Mouse (Mus musculus): ENCODE measurements around the gene Nop53. TPM values are rescaled to one million over a fixed set of nuclear protein-coding genes. Genes with fewer than 3 reads are reported as not detected.

Gene Nop53
- polyA plus RNA-seq, 2 experiments from 2014 or later = 244 to 324 TPM

DNA sequence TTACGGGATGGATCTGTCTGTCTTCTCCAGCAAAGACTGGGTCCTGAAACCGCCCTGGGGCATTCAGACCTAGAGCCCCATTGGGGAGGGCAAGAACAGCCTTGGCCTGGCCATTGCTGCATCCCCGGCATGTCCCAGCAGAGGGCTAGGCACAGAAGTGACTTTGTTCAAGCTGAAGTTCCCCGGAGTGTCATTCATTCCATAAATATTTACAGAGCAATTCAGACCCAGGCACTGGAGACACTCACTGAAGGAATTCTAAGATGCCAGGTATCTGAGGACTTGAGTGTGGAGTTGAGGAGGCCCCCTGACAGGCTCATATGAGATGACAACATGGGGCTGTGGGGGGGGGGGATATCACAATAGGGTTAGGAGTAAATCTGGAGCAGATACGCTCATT is 10.3 kb upstream of the Nop53 start:
- no peak for ATAC-seq

DNA sequence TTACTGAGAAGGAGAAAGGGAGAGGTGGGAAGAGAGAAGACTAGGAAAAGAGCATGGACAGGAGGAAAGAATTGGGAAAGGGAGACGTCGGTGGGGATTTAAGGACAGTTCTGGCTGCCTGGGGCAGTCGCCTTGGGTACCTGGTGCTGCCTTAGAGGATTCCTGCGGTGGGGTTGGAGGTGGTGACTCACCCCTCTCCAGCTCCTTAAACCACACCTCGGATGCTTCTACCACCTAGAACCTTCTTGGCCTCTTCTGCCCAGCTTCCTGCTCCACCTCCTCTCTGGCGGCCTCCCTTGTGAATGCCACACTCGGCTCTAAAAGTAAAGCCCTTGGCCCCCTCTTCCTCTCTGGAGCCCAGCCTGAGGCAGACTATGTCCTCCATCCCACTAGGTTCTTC is 9.6 kb upstream of the Nop53 start:
- no peak for ATAC-seq

DNA sequence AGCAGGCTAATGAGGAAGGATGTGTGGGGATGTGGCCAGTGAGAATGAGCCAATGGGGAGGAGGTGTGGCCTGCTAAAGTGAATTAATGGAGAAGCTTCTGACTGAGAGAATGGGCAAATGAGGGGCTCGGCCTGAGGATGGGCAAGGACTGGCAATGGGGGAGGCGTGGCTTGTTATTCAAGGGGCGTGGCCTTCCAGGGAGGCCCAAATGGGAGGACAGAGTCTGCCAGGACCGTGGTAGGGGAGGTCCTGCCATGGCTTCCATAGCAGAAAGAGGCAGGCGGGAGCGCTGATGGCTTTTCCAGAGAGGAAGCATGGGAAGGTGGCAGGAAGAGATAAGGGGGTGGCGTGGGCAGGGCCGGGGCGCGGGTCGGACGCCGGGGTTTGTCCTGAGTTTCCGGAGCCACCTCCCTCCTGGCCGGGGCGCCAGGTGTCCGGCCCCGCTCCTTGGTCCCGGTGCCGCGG is 9.1 kb upstream of the Nop53 start:
- no peak for ATAC-seq

DNA sequence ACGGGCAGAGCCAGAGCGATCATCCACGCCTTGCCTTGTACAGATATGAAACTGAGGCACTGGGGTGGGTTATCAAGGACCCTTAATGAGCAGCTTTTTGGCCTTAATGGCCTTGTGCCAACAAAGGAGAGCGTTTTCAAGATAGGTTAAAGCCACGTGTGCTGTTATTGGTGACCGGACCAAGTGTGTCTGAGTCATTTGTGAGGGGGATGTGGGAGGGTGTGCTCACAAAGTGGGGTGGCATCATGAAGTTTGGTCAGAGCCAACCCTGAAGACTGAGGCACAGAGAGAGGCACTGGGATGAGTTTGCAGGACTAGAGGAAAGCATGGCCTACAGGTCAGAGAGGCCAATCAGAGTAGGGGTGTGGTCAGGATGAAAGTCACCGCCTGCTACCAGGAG is 8.6 kb upstream of the Nop53 start:
- ATAC-seq = no peak

DNA sequence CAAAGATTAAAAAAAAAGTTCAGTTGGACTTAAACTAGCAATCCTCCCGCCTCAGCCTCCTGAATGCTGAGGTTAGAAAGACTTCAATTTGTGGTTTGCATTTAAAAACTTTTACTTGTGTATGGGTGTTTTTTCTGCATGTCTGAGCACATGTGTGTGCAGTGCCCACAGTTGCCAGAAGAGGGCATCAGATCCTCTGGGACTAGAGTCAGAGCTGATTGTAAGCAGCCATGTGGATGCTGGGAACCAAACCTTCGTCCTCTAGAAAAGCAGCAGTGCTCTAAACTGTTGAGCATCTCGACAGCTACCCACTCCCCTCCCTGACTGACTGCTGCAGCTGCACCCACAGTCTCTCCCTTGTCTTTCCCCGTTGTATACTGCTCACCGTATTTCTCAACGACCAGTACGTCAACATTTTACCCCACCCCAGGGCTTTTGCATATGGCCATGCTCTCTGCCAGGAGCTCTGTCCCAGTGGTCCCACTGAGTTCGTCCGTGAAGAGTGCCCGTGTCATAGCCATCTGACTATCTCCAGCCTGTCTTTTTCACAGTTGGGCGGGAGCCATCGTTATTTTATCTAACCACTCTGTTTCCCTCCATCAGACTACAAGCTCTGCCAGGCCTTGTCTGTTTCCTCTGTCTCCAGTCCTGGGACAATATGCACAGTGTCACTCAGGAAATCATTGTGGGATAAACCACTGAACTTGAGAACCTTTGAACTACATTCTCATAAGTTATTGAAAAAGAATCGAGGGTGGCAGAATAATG is 7.6 kb upstream of the Nop53 start:
- ATAC-seq = no peak

DNA sequence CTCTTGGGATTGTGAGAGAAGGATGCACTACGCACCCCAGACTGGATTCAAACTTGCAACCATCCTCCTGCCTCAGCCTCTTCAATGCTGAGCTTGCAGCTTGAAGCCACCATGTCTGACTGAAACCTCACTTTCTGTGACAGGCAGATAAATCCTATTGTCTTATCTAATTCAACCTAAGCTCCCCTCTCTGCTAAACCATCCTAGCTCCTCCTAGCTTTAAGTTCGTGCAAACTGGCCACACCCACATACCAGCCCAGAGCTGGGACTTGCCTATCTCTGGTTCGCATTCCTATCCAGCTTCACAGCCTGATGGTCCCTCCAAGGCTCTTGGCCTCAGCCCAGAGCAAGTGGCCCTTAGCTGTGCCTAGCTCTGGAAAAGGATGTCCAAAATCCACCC is 6.5 kb upstream of the Nop53 start:
- no peak for ATAC-seq

DNA sequence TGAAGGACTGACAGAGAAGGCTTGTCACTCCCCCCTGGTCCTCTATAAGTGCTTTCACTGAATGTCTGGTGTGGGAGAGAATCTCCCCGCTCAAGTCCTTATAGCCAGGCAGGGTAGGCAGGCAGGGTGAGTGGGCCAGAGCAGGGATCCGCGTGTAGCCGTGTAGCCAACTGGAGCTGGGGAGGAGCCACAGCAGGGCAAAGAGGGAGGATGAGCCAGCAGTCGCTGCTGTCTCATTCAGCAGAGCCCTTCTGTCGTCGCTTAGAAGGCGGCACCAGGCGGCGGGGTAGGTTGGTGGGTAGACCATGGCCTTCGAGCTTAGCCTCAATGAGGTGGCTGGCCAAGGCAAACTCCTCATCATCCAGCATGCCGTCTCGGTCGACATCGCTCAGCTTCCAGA is 4.1 kb upstream of the Nop53 start:
- ATAC-seq = no peak

DNA sequence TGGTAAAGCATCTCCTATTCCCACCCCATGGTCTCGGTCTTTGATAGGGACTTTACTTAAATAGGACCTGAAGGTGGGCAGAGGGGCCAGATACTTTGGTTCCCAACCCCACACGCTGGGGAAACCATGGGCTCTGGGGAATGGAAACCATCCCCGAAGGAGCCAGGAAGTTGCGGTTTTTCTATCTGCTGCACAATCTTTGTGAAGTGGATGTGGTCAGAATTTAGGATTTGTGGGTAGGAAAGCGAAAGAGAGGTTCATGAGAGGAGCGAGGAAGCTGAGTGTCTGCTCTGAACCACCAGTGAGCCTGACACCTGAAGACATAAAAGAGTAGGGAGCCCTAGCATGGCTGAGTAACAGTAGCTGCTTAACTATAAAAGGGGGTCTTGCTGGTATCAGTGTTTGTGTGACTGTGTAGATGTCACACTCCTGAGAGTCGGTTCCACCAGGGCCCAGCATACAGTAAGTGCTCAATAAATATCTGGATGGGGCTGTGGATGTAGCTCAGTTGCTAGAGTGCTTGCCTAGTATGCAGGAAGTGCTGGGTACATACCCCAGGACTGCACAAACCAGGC is 3.4 kb upstream of the Nop53 start:
- ATAC-seq = peak; percentile 15

DNA sequence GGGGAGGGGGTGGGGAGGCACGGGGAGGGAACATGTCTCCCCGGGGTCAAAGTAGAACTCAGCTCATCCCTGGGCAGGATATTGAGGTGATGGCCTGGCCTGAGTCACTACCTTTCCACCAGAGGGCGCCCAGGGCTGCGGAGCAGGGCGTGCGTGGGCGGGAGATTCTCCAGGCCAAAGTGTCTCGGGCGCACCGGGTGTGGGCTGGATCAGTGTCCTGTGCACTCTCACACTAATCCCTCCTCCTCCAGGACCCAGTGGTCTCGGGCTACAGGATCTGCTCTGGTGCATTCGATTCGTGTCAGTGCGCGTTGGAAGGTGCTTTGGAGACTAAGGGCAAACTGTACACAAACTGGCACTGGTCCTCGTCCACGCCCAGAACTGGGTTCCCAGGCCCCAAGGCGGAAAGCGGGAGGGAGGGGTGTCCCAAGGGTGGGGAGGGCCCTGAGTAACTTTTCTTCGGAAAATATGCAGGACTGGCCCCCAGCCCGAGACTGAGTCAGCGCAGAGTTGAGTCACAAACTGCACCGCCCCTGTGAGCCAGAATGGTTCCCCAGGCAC is 2.6 kb upstream of the Nop53 start:
- ATAC-seq = peak; percentile 36

DNA sequence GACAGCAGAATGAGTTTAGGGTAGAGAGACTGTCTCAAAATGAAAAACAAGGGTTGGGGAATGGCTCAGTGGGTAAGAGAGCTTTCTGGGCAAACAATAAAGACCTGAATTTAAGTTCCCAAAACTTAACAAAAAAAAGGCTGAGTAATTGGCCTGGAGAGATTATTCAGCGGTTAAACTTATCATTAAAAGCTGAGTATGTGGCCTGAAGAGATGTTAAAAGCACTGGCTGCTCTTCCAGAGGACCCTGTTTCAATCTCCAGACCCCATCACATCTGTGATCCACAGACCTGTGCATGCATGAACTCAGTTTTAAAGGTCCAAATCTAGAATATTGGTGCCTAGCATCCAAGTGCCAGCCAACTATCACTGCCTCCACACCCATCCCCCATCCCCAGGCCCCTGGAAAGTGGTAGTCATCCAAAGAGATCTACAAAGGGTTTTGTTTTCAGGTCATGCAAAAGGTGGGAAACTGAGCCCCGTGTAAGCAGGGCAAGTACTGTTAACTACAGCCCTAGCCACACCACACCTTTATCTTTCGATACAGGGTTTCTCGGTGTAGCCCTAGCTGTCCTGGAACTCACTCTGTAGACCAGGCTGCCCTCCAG is 1.9 kb upstream of the Nop53 start:
- no peak for ATAC-seq

DNA sequence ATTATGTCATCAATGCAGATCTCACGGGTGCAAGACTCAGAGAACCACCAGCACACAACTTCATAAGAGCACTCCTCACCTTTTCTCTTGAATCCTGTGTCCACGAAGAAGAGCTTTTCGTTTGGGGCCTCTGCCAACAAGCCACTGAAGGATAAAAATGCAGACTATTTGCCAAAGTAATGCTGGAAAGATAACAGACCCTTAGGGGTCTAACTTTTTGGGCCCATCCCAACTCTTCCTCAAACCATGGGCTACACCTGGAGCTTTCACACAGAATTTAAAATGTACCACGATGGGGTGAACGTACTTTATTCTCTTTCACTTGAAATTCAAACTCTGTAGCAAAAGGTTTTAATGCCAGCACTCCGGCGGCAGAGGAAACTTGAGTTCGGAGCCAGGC is 663 bp downstream of the Nop53 start:
- no peak for ATAC-seq

DNA sequence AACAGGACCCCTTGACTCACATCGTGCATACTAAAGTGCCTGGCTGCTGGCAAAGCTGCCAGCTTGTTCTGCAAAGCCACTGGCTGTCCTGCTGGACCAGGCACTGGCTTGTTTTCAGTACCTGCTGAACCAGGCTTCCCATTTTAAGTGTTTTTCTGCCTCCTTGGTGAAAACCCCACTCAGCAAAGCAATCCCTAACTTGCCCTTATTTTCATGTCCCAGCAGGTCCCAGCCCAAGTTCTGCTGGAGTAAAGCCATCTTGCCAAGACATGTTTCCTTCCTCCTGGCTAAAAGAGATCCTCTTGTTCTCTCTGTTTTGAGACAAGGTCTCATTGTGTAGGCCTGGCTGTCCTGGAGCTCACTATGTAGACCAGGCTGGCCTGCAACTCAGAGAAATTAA is 1.6 kb downstream of the Nop53 start:
- ATAC-seq = no peak

DNA sequence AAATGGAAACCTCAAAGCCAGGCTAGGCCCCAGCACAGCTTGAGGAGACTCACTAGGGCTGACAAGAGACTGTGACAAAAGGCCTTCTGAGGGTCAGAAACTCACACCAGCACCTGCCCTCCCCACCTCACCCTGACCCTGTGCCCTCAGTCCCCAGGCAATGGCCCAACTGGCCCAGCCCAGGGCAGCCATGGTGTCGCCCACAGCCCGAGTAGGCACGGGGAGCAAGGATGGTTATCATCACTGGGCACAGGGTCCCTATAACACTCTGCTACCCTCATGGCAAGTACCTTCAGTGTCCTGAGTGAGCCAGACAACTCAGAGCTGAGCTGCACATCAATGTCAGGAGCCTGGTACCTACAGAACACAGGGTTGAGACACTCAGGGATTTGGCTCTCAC is 7.3 kb downstream of the Nop53 start:
- no peak for ATAC-seq

DNA sequence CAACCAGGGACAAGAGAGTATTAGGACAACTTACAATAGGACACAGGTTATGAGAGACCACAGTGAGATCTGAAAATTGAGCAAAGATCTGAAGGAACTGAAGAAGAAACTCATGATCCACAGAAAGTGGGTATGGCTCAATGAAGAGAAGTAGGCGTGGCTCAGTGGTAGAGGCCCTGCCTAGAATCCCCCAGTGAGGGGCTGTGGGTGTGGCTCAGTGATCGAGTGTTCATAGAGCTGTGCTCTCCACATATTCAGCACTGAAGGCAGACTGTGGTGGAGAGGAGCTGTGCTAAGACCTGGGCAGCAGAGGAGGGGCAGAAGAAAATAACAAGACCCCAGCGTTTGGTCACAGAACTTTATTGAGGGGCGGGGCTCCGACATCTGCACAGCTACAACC is 8.4 kb downstream of the Nop53 start:
- ATAC-seq = no peak

DNA sequence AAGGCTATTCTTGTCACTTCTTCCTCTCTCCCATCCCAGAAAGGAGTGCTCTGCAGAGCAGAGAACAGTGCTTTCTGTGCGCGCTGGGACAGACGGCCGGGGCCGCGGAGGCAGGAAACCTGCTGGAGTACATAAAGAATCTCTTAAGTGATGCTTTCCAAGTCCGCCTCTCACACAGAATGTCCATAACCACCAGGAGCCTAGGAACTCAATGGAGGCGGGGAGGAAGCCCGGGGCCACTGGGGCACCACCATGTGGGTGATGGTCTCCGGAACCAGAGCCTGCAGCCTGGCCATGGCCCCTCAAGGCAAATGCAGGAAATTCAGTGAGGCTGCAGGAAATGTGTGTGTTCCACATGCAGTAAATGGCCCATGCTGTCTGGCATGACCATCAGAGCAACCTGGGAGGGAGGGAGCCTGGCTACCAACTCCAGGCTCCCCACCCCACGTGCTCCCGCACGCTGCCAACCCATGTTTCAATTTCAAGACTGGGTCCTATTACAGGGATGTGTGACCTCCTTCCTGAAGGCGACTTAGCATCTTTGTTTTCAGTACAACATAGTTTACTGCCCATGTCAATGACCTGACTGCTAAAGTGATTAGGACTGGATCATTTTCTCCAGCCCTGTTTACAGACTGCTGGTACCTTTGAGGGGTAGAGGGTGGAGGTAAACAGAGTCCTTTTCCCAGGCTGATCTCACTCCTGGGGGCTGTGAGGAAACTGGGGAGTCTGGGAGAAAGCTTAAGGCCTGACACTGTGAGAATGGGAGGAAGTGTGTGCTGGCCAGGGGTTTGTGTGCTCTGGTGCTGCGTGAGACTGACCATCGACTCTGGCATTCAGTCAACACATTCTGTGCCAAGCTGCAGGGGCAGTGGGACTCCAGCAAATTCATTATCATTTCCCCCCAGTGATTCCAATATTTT is 12.2 kb downstream of the Nop53 start:
- no peak for ATAC-seq

DNA sequence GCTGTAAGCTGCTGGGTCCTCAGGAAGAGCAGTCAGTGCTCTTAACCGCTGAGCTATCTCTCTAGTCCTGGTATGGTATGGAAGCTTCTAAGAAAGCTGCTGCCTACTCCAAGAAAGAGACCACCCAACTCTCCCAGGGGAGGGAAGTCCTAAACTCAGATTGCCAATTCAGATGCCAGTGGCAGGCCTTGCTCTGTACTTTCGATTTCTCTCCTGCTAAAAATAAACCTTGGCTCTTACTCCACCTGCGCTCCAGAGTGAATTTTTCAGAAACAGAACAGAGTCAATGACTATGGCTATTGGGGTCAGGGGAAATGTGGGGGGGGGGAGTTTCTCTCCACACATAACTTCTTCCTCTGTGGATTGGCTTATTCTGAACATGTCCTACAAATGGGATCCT is 14.2 kb downstream of the Nop53 start:
- ATAC-seq = no peak

DNA sequence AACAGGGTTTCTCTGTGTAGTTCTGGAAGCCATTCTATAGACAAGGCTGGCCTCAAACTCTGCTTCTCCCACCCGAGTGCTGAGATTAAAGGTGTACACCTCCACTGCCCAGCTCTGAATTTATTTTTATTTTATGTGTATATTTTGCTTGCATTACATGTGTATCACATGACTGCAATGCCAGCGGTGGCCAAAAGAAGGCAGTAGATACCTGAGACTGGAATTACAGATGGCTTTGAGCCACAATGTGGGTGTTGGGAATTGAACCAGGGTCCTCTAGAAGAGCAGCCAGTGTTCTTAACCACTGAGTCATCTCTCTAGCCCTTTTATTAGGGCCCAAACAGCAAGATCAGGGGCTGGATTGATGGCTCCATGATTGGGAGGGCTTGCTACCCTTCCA is 15.3 kb downstream of the Nop53 start:
- ATAC-seq = no peak

DNA sequence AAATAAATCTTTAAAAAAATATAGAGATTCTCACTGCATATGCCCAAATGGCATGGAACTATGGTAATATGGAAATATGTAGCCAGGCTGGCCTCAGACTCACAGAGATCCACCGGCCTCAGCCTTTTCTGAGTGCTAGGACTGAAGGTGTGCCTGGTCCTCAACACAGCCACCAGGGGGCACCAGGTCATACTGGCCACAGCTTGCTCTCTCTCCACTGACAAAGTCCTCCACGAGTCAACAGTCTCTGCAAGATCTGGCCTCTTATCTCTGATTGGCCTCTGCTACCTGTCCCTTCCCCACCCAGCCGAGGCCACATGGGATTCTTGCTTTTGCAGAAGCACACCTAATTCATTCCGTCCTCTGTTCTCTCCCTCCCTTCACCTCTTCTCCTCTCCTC is 16.0 kb downstream of the Nop53 start:
- peak; percentile 85 for ATAC-seq

DNA sequence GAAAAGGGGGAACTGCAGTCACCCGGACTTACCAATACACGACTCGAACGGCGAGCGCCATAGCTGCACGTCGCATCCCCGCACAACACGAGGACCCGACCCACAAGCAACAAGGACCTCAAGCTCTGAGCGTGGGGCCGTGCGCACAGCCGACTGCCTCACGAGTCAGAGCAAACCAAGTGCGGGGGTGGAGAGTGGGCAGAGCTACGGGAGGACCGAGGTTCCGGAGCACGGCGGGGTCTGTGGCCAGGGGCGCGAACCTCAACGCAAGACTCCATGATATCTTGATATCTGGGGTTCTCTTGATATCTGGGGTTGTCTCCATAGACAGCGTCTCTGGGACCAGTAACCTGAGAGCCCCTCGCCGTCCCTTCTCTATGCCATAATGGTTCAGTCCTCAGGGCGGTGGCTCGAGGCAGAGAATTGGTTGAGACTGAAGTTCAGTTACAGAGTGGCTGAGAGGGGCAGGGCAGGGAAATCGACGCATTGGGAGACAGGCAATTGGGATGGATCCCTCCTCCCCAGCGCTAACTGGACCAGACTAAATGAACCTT is 23.6 kb downstream of the Nop53 start, which contains the start of gene Selenow:
Selenow (minus strand) TSS at position 183 of the 554 bp plus-strand sequence.
- peak; percentile 95 for ATAC-seq

DNA sequence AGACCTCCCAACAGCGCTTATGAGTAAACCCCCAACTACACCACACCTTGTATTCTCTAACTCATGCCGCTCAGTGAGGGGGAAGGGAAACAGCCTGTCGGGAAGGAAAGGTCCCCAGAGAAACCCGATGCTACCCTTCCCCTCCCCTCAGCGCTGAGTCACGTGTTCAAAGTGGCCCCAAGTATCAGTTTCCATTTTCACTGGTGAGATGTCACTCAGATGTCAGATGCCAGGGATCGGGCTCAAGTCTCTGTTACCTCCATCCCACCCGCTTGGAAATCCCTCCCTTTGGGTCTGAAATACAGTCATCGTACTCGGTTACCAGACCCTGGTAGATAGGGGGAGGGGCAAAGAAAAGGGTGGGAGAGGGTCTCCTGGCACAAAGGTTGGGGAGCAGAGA is 24.1 kb downstream of the Nop53 start:
- peak; percentile 66 for ATAC-seq

DNA sequence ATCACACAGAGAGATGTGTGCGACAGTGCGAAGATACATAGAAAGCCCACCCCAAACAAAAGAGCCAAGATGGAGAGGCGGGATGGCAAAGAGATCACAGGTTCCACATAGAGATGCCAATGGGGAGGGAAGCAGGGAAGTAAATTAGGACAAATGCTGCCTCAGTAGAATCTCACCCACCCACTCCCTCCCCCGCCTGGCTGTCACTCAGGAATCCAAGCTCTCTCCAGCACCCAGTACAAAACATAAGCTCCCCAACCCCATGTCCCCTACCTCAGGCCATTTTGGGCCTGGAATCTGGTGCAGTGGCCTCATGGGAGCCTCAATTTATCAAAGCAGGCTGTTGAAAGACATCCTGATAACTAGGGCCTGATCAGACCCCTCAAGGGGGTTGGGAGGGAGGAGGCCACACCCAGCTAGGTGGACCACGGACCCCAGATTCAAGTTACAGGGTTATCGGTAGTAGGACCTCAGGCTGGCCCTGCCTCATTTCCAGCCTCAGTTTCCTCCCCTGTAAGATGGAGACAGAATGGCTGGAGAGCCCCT is 25.2 kb downstream of the Nop53 start:
- ATAC-seq = no peak

DNA sequence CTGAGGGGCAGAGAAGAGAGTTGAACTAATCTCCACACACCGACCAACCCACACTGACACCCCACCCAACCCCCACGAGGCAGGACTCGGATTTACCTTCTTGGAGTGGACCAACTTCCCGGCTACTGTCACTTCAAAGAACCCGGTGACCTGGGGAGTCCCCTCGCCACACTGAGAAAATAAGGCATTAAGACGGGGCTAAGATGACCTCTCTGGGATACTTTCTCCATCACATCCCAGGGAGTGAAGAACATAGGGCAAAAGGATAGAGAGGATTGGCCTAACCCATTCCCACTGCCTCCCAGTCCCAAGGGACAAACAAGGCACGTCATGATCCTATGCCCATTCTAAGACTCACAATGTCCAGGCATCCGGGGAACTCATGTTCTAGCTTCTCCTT is 25.9 kb downstream of the Nop53 start:
- ATAC-seq = no peak

All from CD4-positive, CD25-positive, alpha-beta regulatory T cell, adult 4 months (primary cell).